Mouse (Mus musculus) stomach, embryonic 16.5 days (tissue): ENCODE measurements around the gene Ankrd1. TPM values are rescaled to one million over a fixed set of nuclear protein-coding genes. Genes with fewer than 3 reads are reported as not detected.
A peak's percentile ranks its signal among the peaks of the same experiment; 100 is the strongest.

Source experiments
- ATAC-seq: fragments of 200-750 bp; cut with Nextera tagmentation; 2 replicates; pipeline ENCODE4 v1.8.0; 2017; ENCODE audit warnings: moderate number of reproducible peaks, moderate TSS enrichment; ENCODE audit not compliant: insufficient read depth, low FRiP score
- H3K27ac ChIP-seq: fragments of 300-500 bp; sonication (generic); 2 replicates; pipeline ENCODE4 v1.5.1; 2014; ENCODE audit warnings: low read length
- H3K27me3 ChIP-seq: fragments of 300-500 bp; sonication (generic); 2 replicates; pipeline ENCODE4 v1.6.1; 2014; ENCODE audit warnings: low read length, control low read depth, mixed read lengths; ENCODE audit not compliant: control insufficient read depth, insufficient read depth
- H3K36me3 ChIP-seq: fragments of 300-500 bp; sonication (generic); 2 replicates; pipeline ENCODE4 v1.6.1; 2014; ENCODE audit warnings: low read length; ENCODE audit not compliant: control insufficient read depth, insufficient read depth
- H3K4me1 ChIP-seq: fragments of 300-500 bp; sonication (generic); 2 replicates; pipeline ENCODE4 v1.6.1; 2014; ENCODE audit warnings: low read length, control low read depth, mixed read lengths; ENCODE audit not compliant: control insufficient read depth, insufficient read depth
- H3K4me2 ChIP-seq: fragments of 300-500 bp; sonication (generic); 2 replicates; pipeline ENCODE4 v1.6.1; 2014; ENCODE audit warnings: low read depth, low read length, mixed read lengths
- H3K4me3 ChIP-seq: fragments of 300-500 bp; sonication (generic); replicated peaks from 2 replicates; pipeline ENCODE4 v1.5.1; 2014; ENCODE audit warnings: mild to moderate bottlenecking, low read length
- H3K9ac ChIP-seq: fragments of 300-500 bp; sonication (generic); 2 replicates; pipeline ENCODE4 v1.6.1; 2014; ENCODE audit warnings: low read length
- H3K9me3 ChIP-seq: fragments of 300-500 bp; sonication (generic); replicated peaks from 2 replicates; pipeline ENCODE4 v1.6.1; 2016; ENCODE audit warnings: low read length, control low read depth; ENCODE audit not compliant: control insufficient read depth
- WGBS: fragments of 180-500 bp; shearing (Covaris S2); extraction: QIAGEN DNeasy Blood & Tissue Kit; methylation state at CpG from one replicate; pipeline ENCODE4 v1.1.7; 2014; 5-methylcytosine and 5-hydroxymethylcytosine counted together
- polyA plus RNA-seq: library from polyadenylated mRNA; unstranded; fragments of >200 nt; fragmentation: Nextera tagmentation; extraction: Ambion mirVana; gene quantifications from 2 replicates; pipeline ENCODE4 v1.2.1, GENCODE M21; 2015

Ankrd1 gene
- polyA plus RNA-seq: 0.50 TPM in 1 of 2 replicates, not detected in the other

DNA sequence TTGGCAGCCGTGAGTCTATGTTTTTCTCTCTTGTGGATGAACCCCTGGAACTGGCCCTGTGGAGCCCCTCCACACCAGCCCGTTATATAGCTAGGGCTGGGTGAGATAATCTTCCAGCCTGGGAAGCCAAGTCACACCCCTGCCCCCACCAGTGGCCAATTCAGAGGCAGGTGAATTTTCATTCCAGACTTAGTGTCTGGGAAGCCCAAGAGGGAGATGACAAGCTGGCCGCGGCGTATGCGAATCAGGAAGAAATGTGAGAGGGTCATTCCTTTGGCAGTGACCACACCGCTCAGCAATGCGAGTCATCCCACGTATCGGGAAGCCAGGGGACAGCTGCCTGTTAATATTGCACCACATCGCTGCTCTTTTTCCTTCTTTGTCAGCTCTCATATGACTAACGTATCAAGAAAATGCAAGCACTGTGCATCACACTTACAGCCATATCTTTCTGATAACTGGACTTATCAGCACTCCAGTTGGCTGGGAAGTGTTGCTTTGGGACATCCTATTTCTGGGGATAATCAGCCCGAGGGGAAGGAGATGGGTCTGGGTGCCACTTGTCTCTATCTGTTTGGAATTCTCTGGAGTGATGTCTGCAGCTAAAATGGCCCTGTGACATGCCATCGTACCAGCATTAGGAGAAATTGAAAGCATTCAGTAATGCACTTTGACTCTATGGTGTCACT is at the start of gene Ankrd1:
TSS of gene Ankrd1 (minus strand) at position 317 of the 689 bp plus-strand sequence.
- 74% methylated on average over 14 of the region's 14 CpGs for WGBS
- H3K27ac ChIP-seq: no peak within 1 kb of the TSS
- H3K27me3 ChIP-seq: no peaks in the 10 kb centered on the region
- no peak within 1 kb of the TSS for H3K9ac ChIP-seq
- no peaks in the 10 kb centered on the region for H3K4me1 ChIP-seq
- ATAC-seq: no peak
- no peak within 1 kb of the TSS for H3K4me3 ChIP-seq
- no peak within 1 kb of the TSS for H3K4me2 ChIP-seq
- H3K36me3 ChIP-seq: no peaks in the 10 kb centered on the region
- peaks cover 10% of the 10 kb centered on the region; the same call in 1 of the 2 replicates for H3K9me3 ChIP-seq

DNA sequence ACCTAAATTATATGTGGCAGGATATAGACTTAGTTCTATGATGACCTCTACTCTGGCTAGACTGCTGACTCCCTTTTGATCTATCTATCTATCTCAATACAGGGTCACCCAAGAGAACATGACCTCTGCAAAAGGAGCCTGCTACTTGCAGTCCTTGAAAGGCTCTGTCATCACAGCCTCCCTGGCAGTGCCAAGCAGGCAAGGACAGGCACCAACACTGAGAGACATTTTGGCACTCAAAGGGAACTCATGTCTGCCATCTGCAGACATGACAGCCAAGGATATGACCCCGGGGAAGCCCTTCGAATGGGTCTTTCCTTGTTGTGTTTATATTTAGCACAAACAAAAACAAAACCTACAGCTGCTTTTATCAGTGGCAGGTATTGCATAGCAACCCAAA is 49.2 kb upstream of the Ankrd1 start:
- no peaks in the 10 kb centered on the region for H3K4me1 ChIP-seq
- no peaks in the 10 kb centered on the region for H3K36me3 ChIP-seq
- H3K4me3 ChIP-seq: no peak overlapping the region
- H3K27me3 ChIP-seq: no peaks in the 10 kb centered on the region
- no peak for ATAC-seq
- H3K9ac ChIP-seq: no peak overlapping the region
- H3K27ac ChIP-seq: no peak overlapping the region
- no peak overlapping the region for H3K4me2 ChIP-seq
- H3K9me3 ChIP-seq: 0 out of 2 replicates have a peak, but pooled peaks cover 3% of the 10 kb centered on the region
- WGBS: 87% methylated on average over 2 of the region's 2 CpGs

DNA sequence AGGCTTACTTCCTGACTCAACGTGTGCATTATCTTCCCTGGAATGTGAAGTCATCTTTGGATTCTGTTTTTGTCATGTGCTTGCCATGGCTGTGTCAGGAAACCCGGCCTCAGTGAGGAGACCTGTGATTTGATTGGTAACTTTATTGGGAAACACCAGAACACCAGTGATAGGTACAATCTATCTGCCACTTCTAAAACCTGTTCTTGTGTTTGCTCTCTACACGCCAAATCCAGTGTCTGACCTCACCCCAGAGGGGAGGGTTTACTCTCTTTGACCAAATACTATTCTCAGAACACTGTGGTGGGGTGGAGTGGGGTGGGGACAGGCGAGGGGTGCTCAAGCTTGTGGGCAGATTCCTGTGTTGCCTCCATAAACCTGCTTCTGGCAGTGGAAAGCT is 48.2 kb upstream of the Ankrd1 start:
- no peaks in the 10 kb centered on the region for H3K4me1 ChIP-seq
- no peak overlapping the region for H3K27ac ChIP-seq
- H3K4me2 ChIP-seq: no peak overlapping the region
- no peak overlapping the region for H3K4me3 ChIP-seq
- ATAC-seq: no peak
- no peak overlapping the region for H3K9ac ChIP-seq
- H3K36me3 ChIP-seq: no peaks in the 10 kb centered on the region
- 0 out of 2 replicates have a peak, but pooled peaks cover 3% of the 10 kb centered on the region for H3K9me3 ChIP-seq
- WGBS: 44% methylated on average over 4 of the region's 4 CpGs
- H3K27me3 ChIP-seq: no peaks in the 10 kb centered on the region

DNA sequence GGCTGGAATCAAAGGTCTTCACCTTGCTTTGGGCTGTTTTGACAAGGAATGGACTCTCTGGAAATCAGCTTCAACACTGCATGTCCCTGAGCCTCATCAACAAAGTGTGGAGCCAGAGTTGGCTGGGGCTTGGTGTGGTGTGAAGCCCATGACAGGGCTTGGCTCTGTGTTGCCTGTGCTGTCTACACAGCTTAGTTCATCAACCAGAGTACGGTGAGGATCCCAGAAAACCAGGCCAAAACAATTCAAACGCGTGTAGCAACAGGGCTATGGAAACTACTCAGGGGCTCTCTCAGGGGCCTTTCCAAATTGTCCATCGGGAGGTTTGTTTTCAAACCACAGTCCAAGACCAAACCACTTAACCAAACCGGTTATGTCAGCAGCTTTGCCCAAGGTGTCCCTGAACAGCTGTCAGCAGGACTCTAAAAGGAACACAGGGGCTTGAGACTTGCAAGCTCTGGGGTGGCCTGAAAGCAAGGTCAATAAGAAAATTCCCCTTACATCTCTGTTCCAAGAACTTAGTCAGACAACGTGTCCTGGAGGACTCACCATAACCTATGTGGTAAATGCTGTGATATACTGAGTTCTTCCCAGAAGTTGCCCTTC is 47.5 kb upstream of the Ankrd1 start:
- Histone ChIP-seq H3K4me3 (no peak overlapping the region), H3K9ac (no peak overlapping the region), H3K27ac (no peak overlapping the region), H3K4me1 (no peaks in the 10 kb centered on the region), H3K4me2 (no peak overlapping the region), H3K9me3 (0 out of 2 replicates have a peak, but pooled peaks cover 3% of the 10 kb centered on the region), H3K36me3 (no peaks in the 10 kb centered on the region), H3K27me3 (no peaks in the 10 kb centered on the region)
- ATAC-seq: no peak
- 78% methylated on average over 6 of the region's 6 CpGs for WGBS

DNA sequence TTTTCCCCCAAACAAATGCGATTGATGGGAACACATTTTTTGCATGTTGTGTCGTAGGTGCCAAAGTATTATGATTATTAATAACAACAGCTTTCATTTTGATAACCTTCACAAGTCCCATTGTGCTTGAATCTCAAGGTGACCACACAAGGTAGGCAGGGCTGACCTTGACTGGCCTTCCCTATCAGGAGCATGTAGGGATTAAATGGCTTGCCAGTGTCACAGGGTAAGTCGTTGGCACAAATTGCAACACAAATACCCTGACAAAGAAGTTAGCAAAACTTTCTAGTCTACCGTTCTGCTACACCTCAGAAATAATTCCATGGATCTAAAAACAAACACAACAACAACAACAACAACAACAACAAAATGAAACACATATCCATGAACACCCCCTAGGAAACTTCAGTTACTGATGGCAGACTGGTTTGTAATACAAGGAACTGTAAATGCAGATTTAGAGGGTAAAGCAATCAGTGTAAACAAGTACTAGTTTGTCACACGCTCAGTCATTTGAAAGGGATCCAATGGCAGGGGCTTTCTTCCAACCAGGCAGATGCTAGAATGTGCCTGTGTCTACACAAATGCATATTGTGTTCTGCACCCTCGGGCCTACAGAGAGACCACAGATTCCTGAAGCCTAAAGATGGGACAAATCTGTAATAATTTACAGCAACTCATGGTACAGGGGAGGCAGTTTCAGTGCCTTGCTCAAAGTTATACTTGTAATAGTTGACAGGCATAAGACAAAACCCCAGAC is 46.7 kb upstream of the Ankrd1 start:
- Histone ChIP-seq H3K9ac (no peak overlapping the region), H3K36me3 (no peaks in the 10 kb centered on the region), H3K9me3 (0 out of 2 replicates have a peak, but pooled peaks cover 3% of the 10 kb centered on the region), H3K4me3 (no peak overlapping the region), H3K4me1 (no peaks in the 10 kb centered on the region), H3K27ac (no peak overlapping the region), H3K27me3 (no peaks in the 10 kb centered on the region), H3K4me2 (no peak overlapping the region)
- WGBS: 78% methylated on average over 6 of the region's 6 CpGs
- ATAC-seq: no peak

DNA sequence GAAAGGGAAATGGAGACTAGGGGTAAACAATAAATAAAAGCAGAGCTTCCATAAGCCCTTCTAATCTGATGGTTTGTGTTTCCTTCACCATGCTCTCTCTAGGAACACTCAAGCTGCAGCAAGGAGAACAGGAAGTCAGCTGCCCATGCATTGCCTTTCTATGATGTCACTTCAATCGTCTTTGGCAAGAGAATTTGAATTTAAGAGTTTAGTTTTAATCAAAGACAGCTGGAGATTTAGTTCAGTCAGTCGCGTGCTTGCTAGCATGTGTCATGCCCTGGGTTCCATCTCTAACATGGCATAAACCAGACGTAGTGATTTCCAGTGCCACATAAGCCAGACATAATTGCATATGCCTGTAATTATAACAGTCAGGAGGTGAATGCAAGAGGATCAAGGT is 45.5 kb upstream of the Ankrd1 start:
- no peak for ATAC-seq
- Histone ChIP-seq H3K9me3 (no peaks in the 10 kb centered on the region), H3K9ac (no peak overlapping the region), H3K4me1 (no peaks in the 10 kb centered on the region), H3K27ac (no peak overlapping the region), H3K27me3 (no peaks in the 10 kb centered on the region), H3K36me3 (no peaks in the 10 kb centered on the region), H3K4me2 (no peak overlapping the region), H3K4me3 (no peak overlapping the region)
- WGBS: 62% methylated on average over 4 of the region's 4 CpGs

DNA sequence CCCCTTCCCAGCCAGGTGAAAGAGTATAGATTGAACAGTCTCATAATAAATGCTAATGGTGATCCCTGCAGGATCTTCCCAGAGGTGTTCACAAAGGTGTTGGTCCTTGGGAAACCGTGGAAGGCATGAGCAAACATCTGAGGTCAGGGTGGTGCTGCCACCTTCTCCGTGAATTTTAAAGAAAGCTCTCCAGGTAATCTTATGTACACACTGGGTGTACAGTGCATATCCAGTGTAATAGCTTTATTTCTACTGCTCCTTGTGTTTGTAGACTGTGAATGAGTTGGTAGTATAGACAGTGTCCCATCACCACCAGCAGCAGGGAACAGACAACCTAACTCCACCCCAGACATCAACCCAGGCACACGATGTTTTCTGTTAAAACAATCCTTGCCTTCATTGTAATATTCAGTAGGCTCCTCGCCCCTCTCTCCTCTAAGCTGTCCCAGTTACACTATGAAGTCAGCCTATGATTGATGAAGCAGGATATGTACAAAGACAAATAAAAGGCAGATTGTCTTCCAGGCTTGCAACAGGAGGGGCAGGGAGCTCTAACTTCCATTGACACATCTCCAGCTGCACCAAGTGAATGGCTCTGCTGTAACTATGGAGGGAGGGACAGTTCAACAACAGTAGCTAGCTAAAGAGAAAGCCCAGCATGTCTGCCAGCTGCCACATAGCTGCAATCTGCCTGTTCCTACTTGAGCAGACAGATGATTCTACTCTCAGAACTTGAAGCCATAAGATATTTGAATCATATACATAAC is 30.5 kb upstream of the Ankrd1 start:
- Histone ChIP-seq H3K4me1 (no peaks in the 10 kb centered on the region), H3K9me3 (no peaks in the 10 kb centered on the region), H3K36me3 (no peaks in the 10 kb centered on the region), H3K4me3 (no peak overlapping the region), H3K27me3 (no peaks in the 10 kb centered on the region), H3K9ac (no peak overlapping the region), H3K27ac (no peak overlapping the region), H3K4me2 (no peak overlapping the region)
- ATAC-seq: peak; percentile 50; the same call in 1 of the 2 replicates
- 37% methylated on average over 4 of the region's 4 CpGs for WGBS

DNA sequence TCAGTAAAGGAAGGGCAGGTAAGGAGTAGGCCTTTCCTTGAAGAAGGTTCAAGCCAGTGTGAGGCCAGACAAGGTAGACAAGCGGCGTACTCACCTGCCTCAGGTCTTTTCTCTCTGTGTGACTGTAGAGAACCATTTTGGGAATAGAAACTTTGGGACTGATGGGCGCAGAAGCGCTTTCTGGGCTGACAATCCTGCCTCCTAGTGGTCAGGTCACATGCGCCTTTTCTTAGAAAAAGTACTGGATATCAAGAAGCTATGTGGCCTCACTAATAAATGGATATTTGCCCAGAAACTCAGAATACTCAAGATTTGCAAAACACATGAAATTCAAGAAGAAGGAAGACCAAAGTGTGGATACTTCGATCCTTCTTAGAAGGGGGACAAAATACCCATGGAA is 28.7 kb upstream of the Ankrd1 start:
- Histone ChIP-seq H3K4me3 (no peak overlapping the region), H3K27me3 (no peaks in the 10 kb centered on the region), H3K27ac (no peak overlapping the region), H3K9ac (no peak overlapping the region), H3K9me3 (no peaks in the 10 kb centered on the region), H3K4me2 (no peak overlapping the region), H3K4me1 (no peaks in the 10 kb centered on the region), H3K36me3 (no peaks in the 10 kb centered on the region)
- WGBS: 89% methylated on average over 6 of the region's 6 CpGs
- ATAC-seq: no peak
